Mouse (Mus musculus) thymus, adult 2 months (tissue): ENCODE results near the gene Fbxl18. TPM values are rescaled to one million over a fixed set of nuclear protein-coding genes. Genes with fewer than 3 reads are reported as not detected.

Experiments used
- DNase-seq: peaks from one replicate; pipeline ENCODE4 v3.0.0; 2021
- H3K27ac ChIP-seq: fragments of 200-500 bp; 2 replicates; pipeline ENCODE4 v1.5.1; 2012; ENCODE audit warnings: low read length, control low read depth; ENCODE audit not compliant: control insufficient read depth, insufficient read depth
- H3K27me3 ChIP-seq: fragments of 200-500 bp; 2 replicates; pipeline ENCODE4 v1.6.1; 2012; ENCODE audit warnings: mild to moderate bottlenecking, low read length, moderate library complexity, mixed read lengths; ENCODE audit not compliant: control insufficient read depth, insufficient read depth
- H3K36me3 ChIP-seq: fragments of 200-500 bp; 2 replicates; pipeline ENCODE4 v1.6.1; 2012; ENCODE audit warnings: mild to moderate bottlenecking, low read length, moderate library complexity; ENCODE audit not compliant: control insufficient read depth, insufficient read depth
- H3K4me1 ChIP-seq: fragments of 200-500 bp; replicated peaks from 2 replicates; pipeline ENCODE4 v1.6.1; 2012; ENCODE audit warnings: low read length; ENCODE audit not compliant: control insufficient read depth, insufficient read depth
- H3K4me3 ChIP-seq: fragments of 200-500 bp; 2 replicates; pipeline ENCODE4 v1.5.1; 2012; ENCODE audit warnings: mild to moderate bottlenecking, low read length, control low read depth, moderate library complexity; ENCODE audit not compliant: control insufficient read depth, insufficient read depth
- CTCF ChIP-seq: fragments of 200-500 bp; IDR thresholded peaks from 2 replicates; pipeline ENCODE4 v1.5.1; 2012; ENCODE audit warnings: mild to moderate bottlenecking, control low read depth, low read length, moderate library complexity, borderline replicate concordance; ENCODE audit not compliant: control insufficient read depth, poor library complexity, insufficient read depth; ENCODE audit errors: extremely low read depth
- POLR2A ChIP-seq: fragments of 200-500 bp; IDR thresholded peaks from 2 replicates; pipeline ENCODE4 v1.6.1; 2012; ENCODE audit warnings: mild to moderate bottlenecking, low read length, control low read depth, moderate library complexity; ENCODE audit not compliant: control insufficient read depth, poor library complexity, insufficient read depth; ENCODE audit errors: extremely low read depth
- WGBS: fragments of 180-500 bp; shearing (Covaris S2); methylation state at CpG from one replicate; pipeline ENCODE4 v1.1.7; 2018; 5-methylcytosine and 5-hydroxymethylcytosine counted together
- polyA plus RNA-seq: library from polyadenylated mRNA; depleted of rRNA; stranded (reverse); fragments of >200 nt; gene quantifications from 2 replicates; pipeline ENCODE4 v1.2.3, GENCODE M21; 2012

Gene Fbxl18
- polyA plus RNA-seq, 1 experiment: 25.8 TPM

DNA sequence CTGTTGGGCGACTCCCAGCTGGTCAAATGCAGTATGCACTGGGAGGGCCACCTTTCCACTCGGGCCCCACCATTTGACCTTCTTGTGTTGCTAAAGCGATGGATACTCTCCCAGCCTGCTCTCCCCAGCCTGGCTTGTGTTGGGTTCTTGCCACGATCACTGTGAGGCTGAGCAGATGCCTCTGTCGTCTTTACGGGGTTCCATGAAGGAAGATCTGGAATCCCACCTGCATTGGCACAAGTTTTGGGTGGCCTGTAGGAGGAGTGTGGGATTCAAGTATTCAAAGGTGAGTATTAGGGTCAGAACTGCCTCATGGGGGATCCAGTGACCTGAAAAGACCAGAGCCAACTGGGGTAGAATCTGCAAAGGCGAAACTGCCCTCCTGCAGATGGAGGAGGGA lies 5.4 kb upstream of the Fbxl18 start:
- Histone ChIP-seq H3K4me3 (no peak overlapping the region), H3K36me3 (peaks cover 58% of the 10 kb centered on the region), H3K4me1 (peaks cover 15% of the 10 kb centered on the region), H3K27ac (no peak overlapping the region), H3K27me3 (no peaks in the 10 kb centered on the region)
- 93% methylated on average over 7 of the region's 7 CpGs for WGBS
- TF ChIP-seq POLR2A (no peak), CTCF (0 out of 2 replicates have a peak, but pooled peaks have one; percentile 21)
- DNase-seq: no peak

DNA sequence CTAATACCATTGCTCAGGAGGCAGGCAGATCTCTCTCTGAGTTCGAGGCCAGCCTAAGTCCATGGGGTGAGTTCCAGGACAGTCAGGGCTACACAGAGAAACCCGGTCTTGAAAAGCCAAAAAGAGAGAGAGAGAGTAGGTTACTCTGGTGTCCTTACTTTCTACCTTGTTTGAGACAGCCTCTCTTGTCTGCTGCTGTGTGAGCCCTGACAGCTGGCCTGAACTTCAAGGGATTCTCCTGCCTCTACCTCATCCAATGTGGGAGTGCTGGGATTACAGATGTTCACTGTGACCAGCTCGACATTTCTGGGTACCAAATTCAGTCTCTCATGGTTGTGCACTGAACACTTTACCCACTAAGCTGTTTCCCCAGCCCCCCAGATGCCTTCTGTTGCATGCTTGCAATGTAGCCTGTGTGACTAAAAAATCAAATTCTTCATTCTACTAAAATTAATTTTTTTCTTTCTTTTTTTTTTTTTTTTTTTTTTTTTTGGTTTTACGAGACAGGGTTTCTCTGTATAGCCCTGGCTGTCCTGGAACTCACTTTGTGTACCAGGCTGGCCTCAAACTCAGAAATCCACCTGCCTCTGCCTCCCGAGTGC lies 4.8 kb upstream of the Fbxl18 start:
- peaks cover 52% of the 10 kb centered on the region for H3K36me3 ChIP-seq

GRCm38 (mm10) chr5:142899057-142899601 lies 3.9 kb upstream of the Fbxl18 start:
- Histone ChIP-seq H3K27me3 (no peaks in the 10 kb centered on the region), H3K4me1 (peaks cover 22% of the 10 kb centered on the region), H3K27ac (no peak overlapping the region), H3K36me3 (peaks cover 43% of the 10 kb centered on the region), H3K4me3 (no peak overlapping the region)
- no peak for DNase-seq
- TF ChIP-seq POLR2A: no peak
- no peak for TF ChIP-seq CTCF
- 82% methylated on average over 9 of the region's 9 CpGs for WGBS

More for the DNA sequence above, 4.8 kb upstream of the Fbxl18 start:
- no peak for TF ChIP-seq CTCF
- no peak for TF ChIP-seq POLR2A
- DNase-seq: no peak
- WGBS: 82% methylated on average over 5 of the region's 5 CpGs
- no peaks in the 10 kb centered on the region for H3K27me3 ChIP-seq
- H3K4me1 ChIP-seq: peaks cover 20% of the 10 kb centered on the region
- no peak overlapping the region for H3K27ac ChIP-seq
- H3K4me3 ChIP-seq: no peak overlapping the region

GRCm38 (mm10) chr5:142898316-142898715 lies 3.1 kb upstream of the Fbxl18 start:
- no peak for DNase-seq
- H3K27me3 ChIP-seq: no peaks in the 10 kb centered on the region
- TF ChIP-seq POLR2A: no peak
- TF ChIP-seq CTCF: no peak
- H3K36me3 ChIP-seq: peaks cover 35% of the 10 kb centered on the region
- no peak overlapping the region for H3K4me3 ChIP-seq
- no peak overlapping the region for H3K27ac ChIP-seq
- WGBS: 94% methylated on average over 4 of the region's 4 CpGs
- H3K4me1 ChIP-seq: peaks cover 19% of the 10 kb centered on the region

DNA sequence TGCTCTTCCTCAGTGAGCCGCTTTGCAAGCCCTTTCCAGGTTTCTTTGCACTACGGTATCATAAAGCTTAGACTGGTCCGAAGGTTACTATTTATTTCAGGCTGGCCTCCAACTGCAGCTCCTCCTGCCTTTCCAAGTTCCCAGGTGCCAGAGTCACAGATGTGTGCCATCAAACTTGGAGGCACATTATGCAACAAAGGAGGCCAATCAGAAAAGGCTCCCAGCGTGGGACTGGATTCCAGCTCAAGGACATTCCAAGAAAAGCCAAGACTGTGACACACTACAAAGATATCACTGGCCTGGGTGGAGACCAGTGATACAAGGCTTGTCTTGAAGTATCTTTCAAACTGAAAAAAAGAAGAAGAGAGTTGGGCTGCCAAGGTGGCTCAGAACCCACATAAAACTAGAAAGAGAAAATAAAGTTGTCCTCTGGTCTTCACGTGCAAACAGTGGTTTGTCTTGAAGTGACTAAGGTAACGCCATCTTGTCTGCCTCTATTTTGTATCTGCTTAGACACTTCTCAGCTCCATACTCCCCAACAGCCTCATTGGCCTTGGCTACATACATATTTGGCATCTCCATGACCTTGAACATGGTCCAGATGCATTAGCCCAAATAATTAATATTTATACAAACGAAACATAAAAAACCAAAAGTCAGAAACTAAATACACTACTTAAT lies 2.5 kb upstream of the Fbxl18 start:
- no peaks in the 10 kb centered on the region for H3K27me3 ChIP-seq
- TF ChIP-seq POLR2A: no peak
- no peak for TF ChIP-seq CTCF
- 82% methylated on average over 7 of the region's 7 CpGs for WGBS
- peaks cover 19% of the 10 kb centered on the region for H3K4me1 ChIP-seq
- no peak overlapping the region for H3K4me3 ChIP-seq
- no peak for DNase-seq
- H3K36me3 ChIP-seq: peaks cover 29% of the 10 kb centered on the region
- no peak overlapping the region for H3K27ac ChIP-seq

DNA sequence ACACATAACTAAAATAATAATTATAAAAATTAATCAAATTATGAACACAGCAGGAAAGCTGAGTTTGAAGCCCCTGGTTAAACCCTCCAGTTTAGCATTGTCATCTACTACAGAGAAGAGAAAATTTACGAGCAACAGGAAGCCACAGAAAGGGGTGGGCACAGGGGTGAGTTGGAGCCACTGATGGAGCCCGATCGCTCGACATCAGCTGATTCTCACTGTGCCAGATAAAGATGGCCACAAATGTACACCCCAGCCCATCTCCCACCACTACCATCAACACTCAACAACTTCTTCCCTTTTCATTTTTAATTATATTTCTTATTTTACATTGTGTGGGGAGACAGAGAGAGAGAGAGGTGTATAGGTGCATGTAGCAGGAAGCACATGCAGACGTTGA lies 1.5 kb upstream of the Fbxl18 start:
- Histone ChIP-seq H3K27me3 (no peaks in the 10 kb centered on the region), H3K4me1 (peaks cover 22% of the 10 kb centered on the region), H3K27ac (no peak overlapping the region), H3K36me3 (peaks cover 19% of the 10 kb centered on the region), H3K4me3 (no peak overlapping the region)
- no peak for DNase-seq
- 3% methylated on average over 5 of the region's 5 CpGs for WGBS
- TF ChIP-seq CTCF (no peak), POLR2A (no peak)

DNA sequence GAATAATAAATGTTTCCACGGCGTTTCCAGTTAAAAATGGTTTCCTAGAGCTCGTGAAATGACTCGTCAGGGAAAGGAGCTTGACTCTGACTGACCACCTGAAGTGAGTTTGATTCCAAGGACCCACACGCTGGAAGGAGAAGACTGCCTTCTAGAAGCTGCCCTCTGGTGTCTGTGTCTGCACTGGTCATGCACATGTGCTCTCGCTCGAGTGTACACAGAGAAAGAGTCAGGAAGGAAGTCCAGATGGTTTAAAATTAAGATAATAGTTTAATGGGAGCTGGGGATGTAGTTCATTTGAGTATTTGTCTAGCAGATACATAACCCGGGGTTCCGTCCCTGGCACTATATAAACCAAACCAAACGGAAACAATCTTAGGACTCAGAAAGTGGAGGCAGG lies 971 bp upstream of the Fbxl18 start:
- WGBS: 17% methylated on average over 10 of the region's 10 CpGs
- TF ChIP-seq CTCF: no peak
- no peak for TF ChIP-seq POLR2A
- peaks cover 14% of the 10 kb centered on the region for H3K36me3 ChIP-seq
- H3K27ac ChIP-seq: no peak overlapping the region
- peaks cover 25% of the 10 kb centered on the region for H3K4me1 ChIP-seq
- no peaks in the 10 kb centered on the region for H3K27me3 ChIP-seq
- H3K4me3 ChIP-seq: no peak overlapping the region
- DNase-seq: no peak
